Mouse (Mus musculus) forebrain, embryonic 11.5 days (tissue): ENCODE measurements at regions not wholly inside any gene's neighbourhood (a gene's known extent, or its start where the extent isn't known, plus 50 kb on each side); places are given as distances from the start of the nearest gene placed in this dataset.
"Not testable (repeated sequence)": the region's sequence is repeated elsewhere in the genome, so short reads cannot be mapped to it uniquely, and the experiment has no call there.

Experiments used
- ATAC-seq: fragments of 200-750 bp; cut with Nextera tagmentation; replicated peaks from 2 replicates; pipeline ENCODE4 v1.8.0; 2017; ENCODE audit warnings: moderate TSS enrichment; ENCODE audit not compliant: low FRiP score
- DNase-seq: peaks from one replicate; pipeline ENCODE4 v3.0.0-alpha.2; 2017; ENCODE audit warnings: low spot score
- H3K27ac ChIP-seq: fragments of 300-500 bp; sonication (generic); 2 replicates; pipeline ENCODE4 v1.5.1; 2014; ENCODE audit warnings: low read depth, low read length
- H3K27me3 ChIP-seq: fragments of 300-500 bp; sonication (generic); 2 replicates; pipeline ENCODE4 v1.6.1; 2014; ENCODE audit warnings: mild to moderate bottlenecking, low read length, mixed read lengths; ENCODE audit not compliant: control insufficient read depth, insufficient read depth
- H3K36me3 ChIP-seq: fragments of 300-500 bp; sonication (generic); 2 replicates; pipeline ENCODE4 v1.6.1; 2014; ENCODE audit warnings: mild to moderate bottlenecking, low read length, moderate library complexity, mixed read lengths; ENCODE audit not compliant: control insufficient read depth, insufficient read depth
- H3K4me1 ChIP-seq: fragments of 300-500 bp; sonication (generic); replicated peaks from 2 replicates; pipeline ENCODE4 v1.6.1; 2014; ENCODE audit warnings: low read length, mixed read lengths; ENCODE audit not compliant: control insufficient read depth, insufficient read depth
- H3K4me2 ChIP-seq: fragments of 300-500 bp; sonication (generic); 2 replicates; pipeline ENCODE4 v1.6.1; 2014; ENCODE audit warnings: low read depth, mild to moderate bottlenecking, low read length, moderate library complexity, mixed read lengths; ENCODE audit not compliant: severe bottlenecking
- H3K4me3 ChIP-seq: fragments of 300-500 bp; sonication (generic); 2 replicates; pipeline ENCODE4 v1.5.1; 2014; ENCODE audit warnings: low read depth, low read length
- H3K9ac ChIP-seq: fragments of 300-500 bp; sonication (generic); 2 replicates; pipeline ENCODE4 v1.6.1; 2014; ENCODE audit warnings: low read length
- H3K9me3 ChIP-seq: fragments of 300-500 bp; sonication (generic); 2 replicates; pipeline ENCODE4 v1.6.1; 2016; ENCODE audit warnings: low read length, mixed read lengths; ENCODE audit not compliant: control insufficient read depth
- WGBS: fragments of 180-500 bp; shearing (Covaris S2); extraction: QIAGEN DNeasy Blood & Tissue Kit; methylation state at CpG from one replicate; pipeline ENCODE4 v1.1.7; 2014; 5-methylcytosine and 5-hydroxymethylcytosine counted together

- Histone ChIP-seq H3K27me3 (no peaks in the 10 kb centered on the region), H3K36me3 (no peaks in the 10 kb centered on the region), H3K27ac (no peak overlapping the region), H3K9me3 (no peaks in the 10 kb centered on the region), H3K4me2 (no peak overlapping the region), H3K4me1 (no peaks in the 10 kb centered on the region), H3K4me3 (no peak overlapping the region), H3K9ac (no peak overlapping the region)
- DNase-seq (no peak), ATAC-seq (no peak)
- 70% methylated on average over 1 of the region's 1 CpGs for WGBS
Measured at GRCm38 (mm10) chr3:16130385-16130784, 124.1 kb upstream of the Gm5150 start.

GRCm38 (mm10) chr3:16125346-16125915 lies 119.2 kb upstream of the Gm5150 start:
- H3K27ac ChIP-seq, H3K4me1 ChIP-seq, DNase-seq, H3K9me3 ChIP-seq, ATAC-seq, H3K36me3 ChIP-seq, H3K9ac ChIP-seq, H3K4me3 ChIP-seq, H3K4me2 ChIP-seq, H3K27me3 ChIP-seq: not testable (repeated sequence)
- 65% methylated on average over 4 of the region's 4 CpGs for WGBS

DNA sequence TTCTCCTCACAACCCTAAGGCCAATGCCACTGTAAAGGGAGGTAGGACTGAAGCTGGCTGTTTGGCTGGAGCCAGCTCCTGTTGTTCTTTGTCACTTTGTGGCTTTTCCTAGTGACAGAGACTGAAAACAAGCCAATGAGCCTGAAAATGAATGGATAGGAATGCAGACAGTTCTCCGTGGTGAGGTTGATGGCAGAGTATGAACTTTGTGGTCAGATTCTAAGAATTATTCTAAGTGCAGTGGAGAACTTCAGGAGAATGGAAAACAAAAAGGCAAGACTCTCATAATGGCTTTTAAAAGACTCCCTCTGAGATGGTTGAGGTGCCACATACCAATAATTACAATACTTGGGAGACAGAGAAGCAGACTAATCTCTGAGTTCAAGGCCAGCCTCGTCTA lies 109.7 kb upstream of the Gm5150 start:
- no peaks in the 10 kb centered on the region for H3K9me3 ChIP-seq
- no peaks in the 10 kb centered on the region for H3K4me1 ChIP-seq
- H3K9ac ChIP-seq = no peak overlapping the region
- no peak overlapping the region for H3K27ac ChIP-seq
- 72% methylated on average over 2 of the region's 2 CpGs for WGBS
- no peaks in the 10 kb centered on the region for H3K36me3 ChIP-seq
- DNase-seq (no peak), ATAC-seq (no peak)
- no peaks in the 10 kb centered on the region for H3K27me3 ChIP-seq
- H3K4me3 ChIP-seq = no peak overlapping the region
- no peak overlapping the region for H3K4me2 ChIP-seq

DNA sequence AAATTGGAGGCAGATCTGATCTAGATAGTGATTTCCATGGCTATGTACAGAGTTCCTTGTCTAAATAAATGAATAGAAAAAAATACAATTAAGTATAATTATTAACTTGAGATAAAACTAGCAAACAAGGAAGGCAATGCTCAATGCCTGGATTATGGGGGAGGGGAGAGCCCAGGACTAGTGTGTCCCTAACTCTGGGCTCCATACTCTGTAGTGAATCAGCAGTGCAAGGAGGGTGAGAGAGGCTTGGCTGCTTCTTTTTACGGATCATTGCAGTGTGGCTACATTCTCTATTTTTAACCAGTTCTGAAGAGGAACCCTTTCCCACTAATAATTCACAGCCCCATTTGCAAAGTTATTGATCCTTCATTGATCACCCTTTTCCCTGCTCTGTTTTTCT lies 101.3 kb upstream of the Gm5150 start:
- 88% methylated on average over 1 of the region's 1 CpGs for WGBS
- no peak overlapping the region for H3K4me3 ChIP-seq
- ATAC-seq (no peak), DNase-seq (no peak)
- no peaks in the 10 kb centered on the region for H3K4me1 ChIP-seq
- H3K9ac ChIP-seq = no peak overlapping the region
- H3K9me3 ChIP-seq = no peaks in the 10 kb centered on the region
- H3K27me3 ChIP-seq = no peaks in the 10 kb centered on the region
- no peak overlapping the region for H3K27ac ChIP-seq
- H3K36me3 ChIP-seq = no peaks in the 10 kb centered on the region
- H3K4me2 ChIP-seq = no peak overlapping the region

DNA sequence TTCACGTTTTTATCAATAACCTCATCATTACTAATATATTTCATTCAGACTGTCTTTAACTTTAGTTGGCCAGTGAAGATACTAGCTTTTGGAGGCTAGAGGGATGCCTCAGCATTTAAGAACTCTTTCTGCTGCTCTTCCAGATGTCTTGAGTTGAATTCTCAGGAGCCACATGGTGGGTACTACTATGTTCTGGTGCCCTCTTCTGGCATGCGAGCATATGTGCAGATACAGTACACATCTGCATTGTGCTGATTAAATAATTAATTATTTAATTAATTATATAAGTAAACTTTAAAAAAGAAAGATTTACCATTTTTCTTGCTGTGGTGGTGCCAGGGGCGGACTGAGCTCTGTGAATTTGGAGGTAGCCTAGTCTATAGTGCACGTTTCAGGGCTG lies 98.8 kb upstream of the Gm5150 start:
- Histone ChIP-seq H3K27me3 (no peaks in the 10 kb centered on the region), H3K9ac (no peak overlapping the region), H3K4me2 (no peak overlapping the region), H3K27ac (no peak overlapping the region), H3K9me3 (no peaks in the 10 kb centered on the region), H3K4me1 (no peaks in the 10 kb centered on the region), H3K4me3 (no peak overlapping the region), H3K36me3 (no peaks in the 10 kb centered on the region)
- ATAC-seq = peak; percentile 51; the same call in 1 of the 2 replicates
- WGBS = 82% methylated on average over 4 of the region's 4 CpGs
- DNase-seq = no peak

- no peak for DNase-seq
- H3K4me1 ChIP-seq = no peaks in the 10 kb centered on the region
- no peak overlapping the region for H3K4me2 ChIP-seq
- H3K4me3 ChIP-seq = no peak overlapping the region
- H3K9me3 ChIP-seq = no peaks in the 10 kb centered on the region
- H3K27me3 ChIP-seq = no peaks in the 10 kb centered on the region
- no peak for ATAC-seq
- no peak overlapping the region for H3K9ac ChIP-seq
- no peaks in the 10 kb centered on the region for H3K36me3 ChIP-seq
- 89% methylated on average over 1 of the region's 1 CpGs for WGBS
- no peak overlapping the region for H3K27ac ChIP-seq
Measured at GRCm38 (mm10) chr3:16103180-16103579, 96.9 kb upstream of the Gm5150 start.

DNA sequence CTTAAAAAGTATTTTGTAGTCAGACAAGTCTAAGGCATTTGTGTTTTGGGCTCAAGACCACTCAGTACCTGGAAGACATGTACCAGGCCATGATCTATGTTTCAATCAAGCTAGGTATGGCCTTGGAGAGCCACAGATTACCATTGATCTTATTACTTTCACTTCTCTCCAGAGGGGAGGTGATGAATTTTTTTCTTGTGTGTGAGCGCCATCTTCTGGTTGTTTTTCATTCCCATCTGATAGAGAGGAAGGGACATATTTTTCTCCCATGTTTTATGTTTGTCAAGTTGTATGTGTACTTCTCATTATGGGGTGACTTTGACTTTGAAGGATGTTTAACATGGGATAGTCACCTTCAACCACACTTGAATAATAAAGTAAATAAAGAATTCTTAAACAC lies 80.3 kb upstream of the Gm5150 start:
- ATAC-seq (no peak), DNase-seq (no peak)
- Histone ChIP-seq H3K9ac (no peak overlapping the region), H3K4me3 (no peak overlapping the region), H3K4me2 (no peak overlapping the region), H3K4me1 (no peaks in the 10 kb centered on the region), H3K27me3 (no peaks in the 10 kb centered on the region), H3K36me3 (no peaks in the 10 kb centered on the region), H3K27ac (no peak overlapping the region), H3K9me3 (no peaks in the 10 kb centered on the region)
- 13% methylated on average over 1 of the region's 1 CpGs for WGBS

DNA sequence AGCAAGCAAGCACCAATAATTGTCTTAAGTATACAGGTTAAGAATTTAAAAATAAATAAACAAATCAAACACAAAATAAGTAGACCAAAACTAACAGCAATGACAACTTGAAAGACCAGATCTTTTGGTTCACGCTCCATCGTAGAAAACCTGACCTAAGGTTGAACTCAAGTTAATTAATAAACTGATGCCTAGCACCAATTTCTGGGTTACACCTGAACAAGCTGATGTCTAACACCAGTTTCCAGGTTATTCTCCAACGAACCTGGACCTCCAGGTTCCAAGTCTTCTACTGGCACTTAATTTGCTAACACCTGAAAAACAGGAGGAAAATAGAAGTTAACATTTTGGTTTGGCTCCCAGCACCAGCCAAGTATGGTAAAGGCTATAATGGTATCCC lies 79.1 kb upstream of the Gm5150 start:
- H3K4me2 ChIP-seq = no peak overlapping the region
- no peaks in the 10 kb centered on the region for H3K27me3 ChIP-seq
- no peaks in the 10 kb centered on the region for H3K36me3 ChIP-seq
- no peaks in the 10 kb centered on the region for H3K4me1 ChIP-seq
- DNase-seq = no peak
- no peaks in the 10 kb centered on the region for H3K9me3 ChIP-seq
- ATAC-seq = no peak
- WGBS = 89% methylated on average over 3 of the region's 3 CpGs
- H3K9ac ChIP-seq = no peak overlapping the region
- no peak overlapping the region for H3K27ac ChIP-seq
- H3K4me3 ChIP-seq = no peak overlapping the region

GRCm38 (mm10) chr3:16079178-16079577 lies 72.9 kb upstream of the Gm5150 start:
- Histone ChIP-seq H3K4me1 (no peaks in the 10 kb centered on the region), H3K36me3 (no peaks in the 10 kb centered on the region), H3K4me2 (no peak overlapping the region), H3K4me3 (no peak overlapping the region), H3K27ac (no peak overlapping the region), H3K9ac (no peak overlapping the region), H3K9me3 (no peaks in the 10 kb centered on the region), H3K27me3 (no peaks in the 10 kb centered on the region)
- DNase-seq = no peak
- WGBS = 84% methylated on average over 2 of the region's 2 CpGs
- ATAC-seq = no peak
